Mouse (Mus musculus) CH12.LX (cell line): ENCODE results near the gene Gzma.

ENCODE experiments used
- CTCF ChIP-seq, 2 experiments: IDR thresholded peaks in 1 of 2; conservative IDR thresholded peaks in 1 of 2; 2 replicates each; pipeline ENCODE4 v1.5.1; 2011 to 2012; ENCODE audit warnings: low read depth in 2 of 2, low read length in 2 of 2, improper control_type of control experiment in 1 of 2, inconsistent platforms in 1 of 2, mild to moderate bottlenecking in 1 of 2, moderate library complexity in 1 of 2
- SMC3 ChIP-seq: IDR thresholded peaks from 2 replicates; pipeline ENCODE4 v1.6.1; 2011; ENCODE audit warnings: low read depth, low read length, improper control_type of control experiment
- UBTF ChIP-seq: IDR thresholded peaks from 2 replicates; pipeline ENCODE4 v1.6.1; 2012; ENCODE audit warnings: low read depth, mild to moderate bottlenecking, inconsistent platforms, low read length, improper control_type of control experiment, moderate library complexity

GRCm38 (mm10) chr13:113047018-113047417, 53.8 kb downstream of the Gzma start:
- TF ChIP-seq SMC3, result no peak
- TF ChIP-seq CTCF (conservative IDR thresholded peaks at IDR 0.05 in 1 of 2, IDR thresholded peaks at IDR 0.05 in 1 of 2; ENCODE audit: low read depth in 2 of 2, low read length in 2 of 2), result no peak
- TF ChIP-seq UBTF, result no peak
